Mouse (Mus musculus): Measurements from ENCODE around the gene Aldh16a1. TPM values are rescaled to one million over a fixed set of nuclear protein-coding genes. Genes with fewer than 3 reads are reported as not detected.
"Not testable (repeated sequence)": the region's sequence is repeated elsewhere in the genome, so short reads cannot be mapped to it uniquely, and the experiment has no call there.

The Aldh16a1 gene
- polyA plus RNA-seq, 1 experiment from 2014 or later = 41.2 TPM

DNA sequence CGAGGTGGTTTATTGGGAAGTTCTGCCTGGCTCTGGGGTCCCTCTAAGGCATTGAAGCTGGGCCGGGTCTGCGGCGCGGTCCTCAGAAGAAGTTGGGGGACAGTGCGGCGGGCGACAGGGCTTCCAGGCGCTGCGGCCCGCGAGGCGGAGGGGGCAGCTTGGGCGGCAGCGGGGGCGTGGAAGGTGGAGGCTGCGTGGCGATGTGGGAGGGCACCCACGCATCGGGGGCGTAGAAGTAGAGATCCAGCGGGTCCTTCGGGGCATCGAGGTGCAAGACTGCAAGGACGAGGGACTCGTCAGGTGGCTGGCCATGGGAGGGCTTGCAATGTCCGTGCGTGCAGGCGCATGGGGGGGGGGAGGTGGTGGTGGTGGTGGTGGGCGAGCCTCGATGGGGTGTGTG, 22.0 kb upstream of the Aldh16a1 start:
- Histone ChIP-seq H3K9me3 (replicated peaks) (no peaks in the 10 kb centered on the region; the same call in 1 of the 2 replicates), H3K4me1 (peaks cover 7% of the 10 kb centered on the region), H3K4me2 (no peak overlapping the region), H3K27me3 (replicated peaks) (peaks cover 96% of the 10 kb centered on the region), H3K9ac (no peak overlapping the region), H3K27ac (no peak overlapping the region), H3K36me3 (no peaks in the 10 kb centered on the region), H3K4me3 (no peak overlapping the region; the same call in 1 of the 2 replicates)
- no peak for ATAC-seq
- WGBS (ENCODE audit: insufficient replicate concordance) = 6% methylated on average over 31 of the region's 31 CpGs

DNA sequence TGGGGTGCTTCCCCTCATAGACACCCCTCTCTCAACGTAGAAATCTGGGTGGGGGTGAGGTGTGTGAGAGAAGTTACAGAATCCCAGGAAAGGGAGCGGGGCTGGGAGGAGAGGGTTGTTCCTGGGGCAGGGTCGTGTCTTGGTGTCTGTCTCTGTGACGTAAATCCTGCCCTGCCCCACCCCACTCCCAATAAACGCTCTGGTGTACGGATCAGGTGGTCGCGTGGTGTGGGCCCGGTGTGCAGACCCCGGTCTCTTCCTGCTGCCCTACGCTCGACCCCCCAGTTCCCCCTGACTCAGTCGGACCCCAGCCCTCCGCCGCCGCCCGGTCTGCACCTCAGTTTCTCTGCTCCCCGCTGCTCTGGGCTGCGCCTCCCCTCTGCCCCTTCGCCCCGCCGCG, 21.5 kb upstream of the Aldh16a1 start:
- ATAC-seq = no peak

DNA sequence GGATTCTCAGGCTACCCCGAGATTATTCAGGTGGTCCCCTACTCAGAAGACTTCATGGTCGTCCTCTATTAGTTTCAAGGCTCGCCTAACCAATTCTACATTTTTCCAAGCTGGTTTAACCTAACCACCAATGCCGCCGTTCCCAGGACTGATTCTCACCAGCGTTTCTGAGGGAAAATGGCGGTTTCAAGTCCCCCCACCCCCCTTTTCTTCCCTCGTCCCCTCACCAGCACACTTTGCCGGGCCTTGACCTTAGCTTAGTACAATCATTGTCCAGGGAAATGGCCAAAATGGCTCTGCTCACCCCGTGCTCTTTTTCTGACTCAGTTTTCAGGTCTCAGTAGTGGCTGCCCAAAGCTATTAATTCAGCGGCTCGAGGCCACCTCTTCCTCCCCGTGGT, 21.0 kb upstream of the Aldh16a1 start:
- Histone ChIP-seq H3K36me3 (no peaks in the 10 kb centered on the region), H3K9me3 (replicated peaks) (peaks cover 9% of the 10 kb centered on the region; the same call in 1 of the 2 replicates), H3K9ac (no peak overlapping the region), H3K4me2 (no peak overlapping the region), H3K27ac (no peak overlapping the region), H3K27me3 (replicated peaks) (peaks cover 96% of the 10 kb centered on the region), H3K4me3 (no peak overlapping the region), H3K4me1 (0 out of 2 replicates have a peak, but pooled peaks cover 5% of the 10 kb centered on the region)
- 3% methylated on average over 13 of the region's 13 CpGs for WGBS (ENCODE audit: insufficient replicate concordance)
- ATAC-seq = no peak

More for the DNA sequence above, 21.5 kb upstream of the Aldh16a1 start:
- no peak overlapping the region for H3K9ac ChIP-seq
- 3% methylated on average over 23 of the region's 23 CpGs for WGBS (ENCODE audit: insufficient replicate concordance)
- no peak overlapping the region for H3K4me2 ChIP-seq
- H3K4me1 ChIP-seq = 0 out of 2 replicates have a peak, but pooled peaks cover 5% of the 10 kb centered on the region
- no peak overlapping the region for H3K27ac ChIP-seq
- H3K4me3 ChIP-seq = no peak overlapping the region; the same call in 1 of the 2 replicates
- H3K27me3 ChIP-seq (replicated peaks) = peaks cover 96% of the 10 kb centered on the region
- H3K36me3 ChIP-seq = no peaks in the 10 kb centered on the region
- H3K9me3 ChIP-seq (replicated peaks) = peaks cover 4% of the 10 kb centered on the region; the same call in 1 of the 2 replicates

DNA sequence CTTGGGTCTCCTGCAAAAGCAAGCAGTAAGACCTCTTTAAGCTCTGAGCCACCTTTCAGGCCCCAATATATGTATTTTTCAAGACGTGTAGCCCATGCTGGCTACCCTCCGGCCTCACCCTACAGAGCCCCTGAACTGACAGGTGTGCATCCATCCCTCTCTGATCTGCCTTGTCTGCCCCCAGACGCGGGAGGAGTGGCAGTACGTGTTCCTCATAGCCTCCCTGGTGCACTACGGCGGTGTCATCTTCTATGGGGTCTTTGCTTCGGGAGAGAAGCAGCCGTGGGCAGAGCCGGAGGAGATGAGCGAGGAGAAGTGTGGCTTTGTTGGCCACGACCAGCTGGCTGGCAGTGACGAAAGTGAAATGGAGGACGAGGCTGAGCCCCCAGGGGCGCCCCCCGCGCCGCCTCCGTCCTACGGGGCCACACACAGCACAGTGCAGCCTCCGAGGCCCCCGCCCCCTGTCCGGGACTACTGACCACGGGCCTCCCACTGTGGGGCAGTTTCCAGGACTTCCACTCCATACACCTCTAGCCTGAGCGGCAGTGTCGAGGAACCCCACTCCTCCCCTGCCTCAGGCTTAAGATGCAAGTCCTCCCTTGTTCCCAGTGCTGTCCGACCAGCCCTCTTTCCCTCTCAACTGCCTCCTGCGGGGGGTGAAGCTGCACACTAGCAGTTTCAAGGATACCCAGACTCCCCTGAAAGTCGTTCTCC, 20.3 kb upstream of the Aldh16a1 start:
- Histone ChIP-seq H3K4me2 (peak overlapping the region; percentile 2; the same call in 1 of the 2 replicates), H3K4me1 (0 out of 2 replicates have a peak, but pooled peaks cover 5% of the 10 kb centered on the region), H3K9me3 (replicated peaks) (peaks cover 15% of the 10 kb centered on the region), H3K27me3 (replicated peaks) (peaks cover 96% of the 10 kb centered on the region), H3K9ac (no peak overlapping the region), H3K27ac (no peak overlapping the region), H3K4me3 (no peak overlapping the region), H3K36me3 (no peaks in the 10 kb centered on the region)
- 6% methylated on average over 28 of the region's 29 CpGs for WGBS (ENCODE audit: insufficient replicate concordance)
- ATAC-seq = no peak

DNA sequence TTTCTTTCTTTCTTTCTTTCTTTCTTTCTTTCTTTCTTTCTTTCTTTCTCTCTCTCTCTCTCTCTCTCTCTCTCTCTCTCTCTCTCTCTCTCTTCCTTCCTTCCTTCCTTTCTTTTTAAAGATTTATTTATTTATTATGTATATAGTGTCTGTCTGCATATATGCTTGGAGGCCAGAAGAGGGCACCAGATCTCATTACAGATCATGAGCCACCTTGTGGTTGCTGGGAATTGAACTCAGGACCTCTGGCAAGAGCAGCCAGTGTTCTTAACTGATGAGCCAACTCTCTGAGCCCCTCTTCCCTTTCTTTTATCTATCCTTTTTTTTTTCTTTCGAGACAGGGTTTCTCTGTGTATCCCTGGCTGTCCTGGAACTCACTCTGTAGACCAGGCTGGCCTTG, 19.4 kb upstream of the Aldh16a1 start:
- H3K9me3 ChIP-seq (replicated peaks) = peaks cover 25% of the 10 kb centered on the region
- not testable (repeated sequence) for H3K36me3 ChIP-seq, H3K9ac ChIP-seq, ATAC-seq, H3K4me3 ChIP-seq, H3K27ac ChIP-seq, H3K4me1 ChIP-seq, H3K4me2 ChIP-seq
- peaks cover 96% of the 10 kb centered on the region for H3K27me3 ChIP-seq (replicated peaks)
- 39% methylated on average over 1 of the region's 1 CpGs for WGBS (ENCODE audit: insufficient replicate concordance)

DNA sequence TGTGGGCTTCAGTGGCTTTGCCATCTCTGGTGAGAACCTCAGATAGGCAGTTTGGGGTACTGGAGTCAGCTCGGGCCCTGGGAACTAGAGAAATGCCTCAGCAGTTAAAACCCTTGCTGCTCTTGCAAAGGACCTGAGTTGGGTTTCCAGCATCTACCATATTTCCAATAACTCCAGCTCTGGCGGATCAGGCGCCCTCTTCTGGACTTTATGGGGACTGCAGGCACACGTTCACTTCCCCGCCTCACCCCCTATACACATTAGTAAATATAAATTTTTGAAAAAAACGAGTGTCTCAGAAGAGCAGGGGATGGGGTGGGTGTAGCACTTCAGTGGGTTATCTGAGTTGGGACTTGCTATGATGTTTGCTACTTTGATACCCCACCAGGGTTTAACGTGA, 18.6 kb upstream of the Aldh16a1 start:
- peaks cover 96% of the 10 kb centered on the region for H3K27me3 ChIP-seq (replicated peaks)
- 0 out of 2 replicates have a peak, but pooled peaks cover 5% of the 10 kb centered on the region for H3K4me1 ChIP-seq
- H3K9me3 ChIP-seq (replicated peaks) = peaks cover 26% of the 10 kb centered on the region
- H3K4me2 ChIP-seq = no peak overlapping the region
- H3K27ac ChIP-seq = no peak overlapping the region
- no peak overlapping the region for H3K4me3 ChIP-seq
- WGBS (ENCODE audit: insufficient replicate concordance) = 44% methylated on average over 7 of the region's 7 CpGs
- H3K36me3 ChIP-seq = 0 out of 2 replicates have a peak, but pooled peaks cover 3% of the 10 kb centered on the region
- H3K9ac ChIP-seq = no peak overlapping the region
- ATAC-seq = no peak

DNA sequence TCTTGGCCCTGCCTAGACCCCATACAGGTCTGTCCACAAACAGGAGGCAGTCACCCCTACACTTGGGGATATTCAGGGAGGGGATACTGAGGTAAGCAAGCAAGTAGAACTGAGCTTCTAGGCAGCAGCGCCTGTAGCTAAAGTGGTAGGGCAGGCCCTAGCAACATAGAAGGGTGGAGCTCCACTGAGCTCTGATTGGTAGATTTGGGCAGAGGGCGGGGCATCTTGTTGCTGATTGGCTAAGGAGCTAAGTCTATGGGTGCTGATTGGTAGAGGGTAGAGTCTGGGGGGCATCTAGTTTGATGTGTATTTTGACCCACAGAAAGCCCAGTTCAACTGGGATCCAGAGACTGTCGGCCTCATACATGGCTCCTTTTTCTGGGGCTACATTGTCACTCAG, 15.1 kb upstream of the Aldh16a1 start:
- no peak for ATAC-seq
- 69% methylated on average over 3 of the region's 3 CpGs for WGBS (ENCODE audit: insufficient replicate concordance)
- no peak overlapping the region for H3K9ac ChIP-seq

DNA sequence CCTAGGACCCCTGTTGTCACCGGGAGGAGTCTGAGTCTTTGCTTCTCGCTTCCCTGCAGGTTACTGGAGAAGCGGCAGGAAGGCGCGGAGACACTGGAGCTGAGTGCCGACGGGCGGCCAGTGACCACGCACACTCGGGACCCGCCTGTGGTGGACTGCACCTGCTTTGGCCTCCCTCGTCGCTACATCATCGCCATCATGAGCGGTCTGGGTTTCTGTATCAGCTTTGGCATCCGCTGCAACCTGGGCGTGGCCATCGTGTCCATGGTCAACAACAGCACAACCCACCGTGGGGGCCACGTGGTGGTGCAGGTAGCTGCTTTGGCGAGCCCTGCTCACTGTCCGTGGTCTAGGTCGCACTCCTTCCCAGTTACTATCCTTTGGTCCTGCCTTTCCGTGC, 14.3 kb upstream of the Aldh16a1 start:
- ATAC-seq = no peak
- no peak overlapping the region for H3K4me2 ChIP-seq
- no peak overlapping the region for H3K27ac ChIP-seq
- peaks cover 26% of the 10 kb centered on the region for H3K9me3 ChIP-seq (replicated peaks)
- peaks cover 97% of the 10 kb centered on the region for H3K27me3 ChIP-seq (replicated peaks)
- H3K9ac ChIP-seq = no peak overlapping the region
- WGBS (ENCODE audit: insufficient replicate concordance) = 8% methylated on average over 24 of the region's 24 CpGs
- 0 out of 2 replicates have a peak, but pooled peaks cover 3% of the 10 kb centered on the region for H3K36me3 ChIP-seq
- H3K4me3 ChIP-seq = no peak overlapping the region
- peaks cover 7% of the 10 kb centered on the region for H3K4me1 ChIP-seq

More for the DNA sequence above, 15.1 kb upstream of the Aldh16a1 start:
- no peak overlapping the region for H3K4me2 ChIP-seq
- no peaks in the 10 kb centered on the region for H3K4me1 ChIP-seq
- peaks cover 96% of the 10 kb centered on the region for H3K27me3 ChIP-seq (replicated peaks)
- no peak overlapping the region for H3K27ac ChIP-seq
- H3K4me3 ChIP-seq = no peak overlapping the region
- peaks cover 26% of the 10 kb centered on the region for H3K9me3 ChIP-seq (replicated peaks)
- 0 out of 2 replicates have a peak, but pooled peaks cover 3% of the 10 kb centered on the region for H3K36me3 ChIP-seq

DNA sequence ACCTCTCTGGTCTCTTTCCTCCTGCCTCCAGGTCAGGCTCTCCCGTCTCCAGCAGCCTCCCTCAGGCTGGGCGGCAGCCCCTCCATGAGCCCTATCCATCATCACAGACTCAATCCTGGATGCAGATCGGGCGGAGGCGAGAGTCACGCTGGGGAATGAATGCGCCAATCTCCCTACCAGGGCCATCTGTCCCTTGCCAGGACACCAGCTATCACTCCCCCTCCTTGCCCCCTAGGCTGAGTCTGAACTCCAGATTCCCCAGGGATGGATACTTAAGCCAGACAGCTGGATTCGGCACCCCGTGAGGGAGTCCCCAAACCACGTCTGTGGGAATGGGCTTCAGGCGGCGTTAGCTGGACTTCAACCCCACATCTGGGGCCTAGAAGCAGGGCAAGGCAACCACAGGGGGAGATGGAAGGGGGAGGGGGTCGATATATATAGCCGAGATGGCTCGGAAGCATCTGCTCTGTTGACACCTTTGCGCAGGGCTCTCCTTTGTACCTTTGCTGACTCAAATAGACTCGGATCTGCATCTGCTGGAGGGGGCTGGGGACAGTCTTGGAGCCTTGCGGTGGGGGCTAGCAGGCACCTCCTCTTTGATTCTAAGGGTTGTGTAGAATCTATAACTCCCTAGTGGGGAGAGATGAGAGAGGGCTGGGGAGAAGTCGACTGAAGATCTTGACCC, 13.5 kb upstream of the Aldh16a1 start:
- no peak overlapping the region for H3K27ac ChIP-seq
- H3K9ac ChIP-seq = no peak overlapping the region
- no peak overlapping the region for H3K4me3 ChIP-seq
- H3K4me1 ChIP-seq = peaks cover 10% of the 10 kb centered on the region
- WGBS (ENCODE audit: insufficient replicate concordance) = 5% methylated on average over 19 of the region's 19 CpGs
- peaks cover 26% of the 10 kb centered on the region for H3K9me3 ChIP-seq (replicated peaks)
- no peak overlapping the region for H3K4me2 ChIP-seq
- peaks cover 99% of the 10 kb centered on the region for H3K27me3 ChIP-seq (replicated peaks)
- 0 out of 2 replicates have a peak, but pooled peaks cover 3% of the 10 kb centered on the region for H3K36me3 ChIP-seq
- no peak for ATAC-seq

DNA sequence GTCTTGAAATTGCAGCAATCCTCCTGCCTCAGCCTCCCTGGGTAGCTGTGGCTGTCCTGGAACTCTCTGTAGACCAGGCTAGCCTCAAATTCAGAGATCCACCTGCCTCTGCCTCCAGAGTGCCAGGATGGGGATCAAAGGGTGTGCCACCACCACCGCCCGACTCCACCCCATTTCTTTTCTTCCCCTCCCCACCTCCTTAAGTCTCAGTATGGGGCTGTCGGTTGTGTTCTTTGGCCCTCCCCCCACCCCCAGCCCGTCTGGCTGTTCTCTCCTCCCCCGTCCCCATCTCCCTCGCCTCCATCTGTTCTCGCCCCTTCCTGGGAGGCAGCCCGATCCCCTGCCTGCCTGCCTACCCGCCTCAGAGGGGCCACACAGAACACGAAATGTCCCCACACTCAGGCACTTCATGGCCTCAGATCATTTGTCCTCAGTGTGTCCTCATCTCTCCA, 12.6 kb upstream of the Aldh16a1 start:
- no peak for ATAC-seq
- WGBS (ENCODE audit: insufficient replicate concordance) = 17% methylated on average over 10 of the region's 10 CpGs

DNA sequence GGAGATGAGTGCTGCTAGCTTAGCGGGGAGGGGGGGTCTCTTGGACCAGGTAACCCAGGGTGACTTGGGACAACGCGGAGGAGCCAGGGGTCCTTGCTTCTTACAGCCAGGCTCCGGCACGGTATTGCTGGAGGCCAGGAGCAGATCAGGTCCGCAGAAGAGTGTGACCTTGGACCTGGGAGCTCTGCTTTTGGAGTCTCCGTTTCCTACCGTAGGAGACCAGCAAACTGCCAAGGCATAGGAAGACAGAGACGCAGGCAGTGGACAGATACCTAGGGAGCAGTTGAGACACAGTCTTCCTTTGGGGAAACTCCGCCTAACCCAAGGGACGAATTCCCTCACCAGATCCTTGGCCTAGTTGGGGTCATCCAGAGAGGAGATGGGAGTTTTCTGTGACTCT, 11.3 kb upstream of the Aldh16a1 start:
- no peak for ATAC-seq
- Histone ChIP-seq H3K9me3 (replicated peaks) (peaks cover 19% of the 10 kb centered on the region), H3K4me3 (no peak overlapping the region), H3K27ac (no peak overlapping the region), H3K4me1 (peaks cover 27% of the 10 kb centered on the region), H3K36me3 (0 out of 2 replicates have a peak, but pooled peaks cover 3% of the 10 kb centered on the region), H3K9ac (no peak overlapping the region), H3K4me2 (no peak overlapping the region), H3K27me3 (replicated peaks) (peaks cover 85% of the 10 kb centered on the region)
- 45% methylated on average over 11 of the region's 11 CpGs for WGBS (ENCODE audit: insufficient replicate concordance)

More for the DNA sequence above, 12.6 kb upstream of the Aldh16a1 start:
- Histone ChIP-seq H3K27me3 (replicated peaks) (peaks cover 98% of the 10 kb centered on the region), H3K27ac (no peak overlapping the region), H3K4me2 (no peak overlapping the region), H3K36me3 (0 out of 2 replicates have a peak, but pooled peaks cover 3% of the 10 kb centered on the region), H3K4me3 (no peak overlapping the region), H3K9ac (no peak overlapping the region), H3K4me1 (peaks cover 18% of the 10 kb centered on the region), H3K9me3 (replicated peaks) (peaks cover 26% of the 10 kb centered on the region)

DNA sequence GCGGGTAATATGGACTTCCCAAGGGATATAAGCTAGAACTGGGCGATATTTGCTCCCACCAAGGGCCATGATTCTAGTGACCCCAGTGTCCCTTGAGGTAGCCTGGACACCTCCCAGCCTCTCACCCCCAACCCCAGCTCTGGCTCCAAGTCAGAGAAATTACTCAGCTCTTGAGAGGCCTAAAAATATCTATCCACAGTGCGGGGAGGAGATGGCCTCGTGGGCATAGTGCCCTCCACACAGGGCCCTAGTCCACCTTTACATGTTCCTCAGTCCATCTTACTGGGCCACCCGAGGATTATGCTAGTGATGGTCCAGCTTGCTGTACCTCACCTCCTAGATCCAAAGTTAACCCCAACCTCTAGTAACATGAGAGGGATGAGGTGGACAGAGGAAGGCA, 10.4 kb upstream of the Aldh16a1 start:
- ATAC-seq = no peak
- 0 out of 2 replicates have a peak, but pooled peaks cover 3% of the 10 kb centered on the region for H3K36me3 ChIP-seq
- H3K4me2 ChIP-seq = no peak overlapping the region
- H3K4me3 ChIP-seq = no peak overlapping the region
- 62% methylated on average over 5 of the region's 5 CpGs for WGBS (ENCODE audit: insufficient replicate concordance)
- H3K27me3 ChIP-seq (replicated peaks) = peaks cover 76% of the 10 kb centered on the region
- H3K4me1 ChIP-seq = peaks cover 27% of the 10 kb centered on the region
- peaks cover 11% of the 10 kb centered on the region for H3K9me3 ChIP-seq (replicated peaks)
- H3K9ac ChIP-seq = no peak overlapping the region
- H3K27ac ChIP-seq = no peak overlapping the region
